Comparison of ENCODE assay signal across 8 mouse cellular contexts in the genomic region with DNA sequence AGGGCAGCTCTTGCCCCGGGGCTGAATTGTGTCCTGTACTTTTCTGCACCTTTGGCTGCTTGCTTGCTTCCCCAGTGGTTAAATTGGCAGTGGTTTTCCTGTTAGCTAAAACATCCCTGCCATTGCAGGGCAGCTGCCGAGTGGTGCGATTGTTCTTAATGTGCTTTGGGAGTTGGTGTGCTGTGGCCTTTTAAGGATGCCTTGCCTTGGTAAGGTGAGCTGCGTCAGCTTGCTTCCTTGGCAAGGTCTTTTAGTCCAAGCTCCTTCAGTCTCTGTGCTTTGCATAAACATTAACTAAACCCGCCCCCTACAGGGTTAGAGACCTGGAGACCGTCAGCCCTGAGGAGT. TPM values are rescaled to one million over a fixed set of nuclear protein-coding genes. Genes with fewer than 3 reads are reported as not detected.
DNase-seq lines count a peak whose midpoint lies in the region; ATAC-seq and TF ChIP-seq lines count a peak whose summit lies in the region.

No protein-coding gene starts in this region.

- no peak for TF ChIP-seq RAD21 in CH12.LX (IDR thresholded peaks at IDR 0.05; ENCODE audit: low read depth, low read length)

- H3K79me2 ChIP-seq in CH12.LX (replicated peaks; ENCODE audit: control insufficient read depth, extremely low read depth, insufficient read depth, poor library complexity, severe bottlenecking), result no peaks in the 10 kb centered on the region; the same call in 1 of the 2 replicates

- 0 out of 2 replicates have a peak overlapping the region, but pooled peaks have one; percentile 1 for H3K4me3 ChIP-seq in forebrain, embryonic 10.5 days
- no peak overlapping the region for H3K4me3 ChIP-seq in forebrain, postnatal 0 days (ENCODE audit: low read depth, low read length)
- peak overlapping the region in 1 of 3 experiments; percentile 36 for H3K4me3 ChIP-seq in CH12.LX (replicated peaks in 1 of 3; ENCODE audit: low read depth in 2 of 3, low read length in 2 of 3, poor library complexity in 1 of 3)
- no peak overlapping the region for H3K4me3 ChIP-seq in hindbrain, embryonic 13.5 days
- H3K4me3 ChIP-seq in limb, embryonic 14.5 days (replicated peaks; ENCODE audit: low read length), result no peak overlapping the region

- H3K9ac ChIP-seq in forebrain, postnatal 0 days, result no peak overlapping the region
- H3K9ac ChIP-seq in CH12.LX (ENCODE audit: insufficient read depth, low read depth), result peak overlapping the region; percentile 50
- peak overlapping the region; percentile 53; the same call in 1 of the 2 replicates for H3K9ac ChIP-seq in hindbrain, embryonic 13.5 days
- peak overlapping the region; percentile 8; the same call in 1 of the 2 replicates for H3K9ac ChIP-seq in limb, embryonic 14.5 days (ENCODE audit: low read depth, low read length, severe bottlenecking)

- WGBS in forebrain, embryonic 10.5 days, result 16% methylated on average over 6 of the region's 6 CpGs
- whole genome bisulfite sequencing in forebrain, postnatal 0 days, result 21% methylated on average over 6 of the region's 6 CpGs
- WGBS in hindbrain, embryonic 13.5 days, result 24% methylated on average over 6 of the region's 6 CpGs
- WGBS in limb, embryonic 14.5 days, result 32% methylated on average over 6 of the region's 6 CpGs

- H3K4me2 ChIP-seq in forebrain, postnatal 0 days (ENCODE audit: low read depth), result no peak overlapping the region
- H3K4me2 ChIP-seq in CH12.LX (ENCODE audit: insufficient read depth, low read depth, poor library complexity, severe bottlenecking), result peak overlapping the region; percentile 98
- peak overlapping the region; percentile 22 for H3K4me2 ChIP-seq in hindbrain, embryonic 13.5 days
- no peak overlapping the region for H3K4me2 ChIP-seq in limb, embryonic 14.5 days (replicated peaks; ENCODE audit: low read depth, low read length, severe bottlenecking)

- peaks cover 5% of the 10 kb centered on the region; the same call in 1 of the 2 replicates for H3K27me3 ChIP-seq in forebrain, embryonic 10.5 days (ENCODE audit: poor library complexity, severe bottlenecking)
- no peaks in the 10 kb centered on the region for H3K27me3 ChIP-seq in forebrain, postnatal 0 days (ENCODE audit: insufficient read depth, low read length)
- H3K27me3 ChIP-seq in CH12.LX (replicated peaks), result no peaks in the 10 kb centered on the region
- no peaks in the 10 kb centered on the region for H3K27me3 ChIP-seq in hindbrain, embryonic 13.5 days
- H3K27me3 ChIP-seq in limb, embryonic 14.5 days (ENCODE audit: control insufficient read depth, insufficient read depth, low read length), result no peaks in the 10 kb centered on the region

- no peak for TF ChIP-seq POLR2A in CH12.LX (IDR thresholded peaks at IDR 0.05; ENCODE audit: low read depth, low read length)
- TF ChIP-seq POLR2A in limb, embryonic 14.5 days (IDR thresholded peaks at IDR 0.05; ENCODE audit: borderline replicate concordance, extremely low read depth, insufficient read depth, insufficient read length), result no peak

- H3K4me1 ChIP-seq in forebrain, embryonic 10.5 days, result peaks cover 25% of the 10 kb centered on the region
- H3K4me1 ChIP-seq in forebrain, postnatal 0 days (ENCODE audit: insufficient read depth), result no peaks in the 10 kb centered on the region
- peaks cover 10 to 39% of the 10 kb centered on the region in 2 experiments for H3K4me1 ChIP-seq in CH12.LX (ENCODE audit: control insufficient read depth in 1 of 2, insufficient read depth in 2 of 2)
- H3K4me1 ChIP-seq in hindbrain, embryonic 13.5 days (replicated peaks), result peaks cover 13% of the 10 kb centered on the region
- H3K4me1 ChIP-seq in limb, embryonic 14.5 days (ENCODE audit: control insufficient read depth, insufficient read depth, low read length), result peaks cover 6% of the 10 kb centered on the region; the same call in 1 of the 2 replicates

- no peak for ATAC-seq in forebrain, postnatal 0 days
- ATAC-seq in hindbrain, embryonic 13.5 days (ENCODE audit: low FRiP score), result no peak
- no peak for ATAC-seq in limb, embryonic 14.5 days (ENCODE audit: low FRiP score, low read depth)

- no peak overlapping the region for H3K27ac ChIP-seq in forebrain, embryonic 10.5 days
- H3K27ac ChIP-seq in forebrain, postnatal 0 days (ENCODE audit: low read depth, low read length), result no peak overlapping the region
- no peak overlapping the region for H3K27ac ChIP-seq in CH12.LX (ENCODE audit: insufficient read depth, low read depth)
- H3K27ac ChIP-seq in hindbrain, embryonic 13.5 days, result no peak overlapping the region
- H3K27ac ChIP-seq in limb, embryonic 14.5 days (replicated peaks; ENCODE audit: low read depth, low read length), result no peak overlapping the region

- dilution Hi-C loops in CH12.LX (cut with MboI; ENCODE audit: extremely low pct_ligation_motif_present, extremely low pct_unique_long_range_greater_than_20kb, low sequenced_read_pairs), result no loop called here

- no peak for TF ChIP-seq CTCF in forebrain, postnatal 0 days (IDR thresholded peaks at IDR 0.05; ENCODE audit: low read depth)
- TF ChIP-seq CTCF in CH12.LX (conservative IDR thresholded peaks at IDR 0.05 in 1 of 2, IDR thresholded peaks at IDR 0.05 in 1 of 2; ENCODE audit: low read depth in 2 of 2, low read length in 2 of 2), result no peak

- no peak for DNase-seq in forebrain, embryonic 10.5 days (ENCODE audit: extremely low spot score, low spot score)
- DNase-seq in forebrain, postnatal 0 days, result no peak
- peak; percentile 30 for DNase-seq in CH12.LX (ENCODE audit: extremely low read depth)
- no peak for DNase-seq in limb, embryonic 14.5 days (ENCODE audit: low spot score)
- DNase-seq in ovary, postnatal 14 days (ENCODE audit: low spot score), result no peak
- no peak for DNase-seq in left cerebral cortex, adult 18-20 months (ENCODE audit: low spot score in 2 of 2)
- DNase-seq in spleen, postnatal 36 days (ENCODE audit: low spot score in 2 of 2), result no peak

- no peaks in the 10 kb centered on the region for H3K36me3 ChIP-seq in forebrain, embryonic 10.5 days (replicated peaks)
- no peaks in the 10 kb centered on the region for H3K36me3 ChIP-seq in forebrain, postnatal 0 days (ENCODE audit: insufficient read depth)
- H3K36me3 ChIP-seq in CH12.LX (replicated peaks in 1 of 2; ENCODE audit: control insufficient read depth in 1 of 2, insufficient read depth in 1 of 2, low read length in 1 of 2), result no peaks in the 10 kb centered on the region
- no peaks in the 10 kb centered on the region for H3K36me3 ChIP-seq in hindbrain, embryonic 13.5 days
- no peaks in the 10 kb centered on the region for H3K36me3 ChIP-seq in limb, embryonic 14.5 days (ENCODE audit: control insufficient read depth, insufficient read depth, low read length)

- in situ Hi-C loops in CH12.LX (cut with MboI; ENCODE audit: low pct_ligation_motif_present, low pct_unique_long_range_greater_than_20kb, low sequenced_read_pairs), result no loop called here

- no peaks in the 10 kb centered on the region for H3K9me3 ChIP-seq in forebrain, embryonic 10.5 days
- H3K9me3 ChIP-seq in forebrain, postnatal 0 days (ENCODE audit: low read length), result no peaks in the 10 kb centered on the region
- no peaks in the 10 kb centered on the region for H3K9me3 ChIP-seq in CH12.LX (replicated peaks; ENCODE audit: low read length)
- no peaks in the 10 kb centered on the region for H3K9me3 ChIP-seq in hindbrain, embryonic 13.5 days
- no peaks in the 10 kb centered on the region for H3K9me3 ChIP-seq in limb, embryonic 14.5 days (ENCODE audit: control insufficient read depth, low read length)

- no peak for TF ChIP-seq EP300 in CH12.LX (IDR thresholded peaks at IDR 0.05; ENCODE audit: low read length)

TF ChIP-seq in CH12.LX, 34 proteins besides CTCF, POLR2A, EP300 and RAD21:
- TF ChIP-seq MAFK (IDR thresholded peaks at IDR 0.05; ENCODE audit: insufficient replicate concordance, low read length) (no peak), MAZ (IDR thresholded peaks at IDR 0.05; ENCODE audit: low read depth, low read length) (no peak), RCOR1 (conservative IDR thresholded peaks at IDR 0.05; ENCODE audit: low read depth, low read length) (no peak), POLR2AphosphoS2 (IDR thresholded peaks at IDR 0.05; ENCODE audit: low read depth, low read length) (no peak), HCFC1 (IDR thresholded peaks at IDR 0.05; ENCODE audit: low read depth, low read length) (no peak), JUN (IDR thresholded peaks at IDR 0.05; ENCODE audit: insufficient read depth, low read depth, low read length) (no peak), KAT2A (IDR thresholded peaks at IDR 0.05; ENCODE audit: insufficient replicate concordance, low read length) (no peak), IRF4 (IDR thresholded peaks at IDR 0.05; ENCODE audit: low read depth, low read length) (no peak), ZC3H11A (IDR thresholded peaks at IDR 0.05; ENCODE audit: low read depth, low read length) (no peak), ZMIZ1 (IDR thresholded peaks at IDR 0.05; ENCODE audit: low read depth, low read length) (no peak), ZNF384 (IDR thresholded peaks at IDR 0.05; ENCODE audit: low read depth, low read length) (no peak), ETS1 (conservative IDR thresholded peaks at IDR 0.05; ENCODE audit: low read depth, low read length) (no peak), UBTF (IDR thresholded peaks at IDR 0.05; ENCODE audit: low read depth, low read length) (no peak), TCF12 (IDR thresholded peaks at IDR 0.05; ENCODE audit: low read depth, low read length) (no peak), NELFE (IDR thresholded peaks at IDR 0.05; ENCODE audit: low read depth, low read length) (no peak)

RNA-seq across cellular contexts. Expression of gene Exoc6, which starts 9.8 kb away (rescaled TPM):
- polyA plus RNA-seq in forebrain, embryonic 10.5 days (2016; fragmentation: Nextera tagmentation; extraction: Ambion mirVana), result 9.3 and 9.6 TPM in 2 replicates
- 42.9 and 47.5 TPM in 2 replicates for total RNA-seq in forebrain, postnatal 0 days (2014; rRNA removed)
- 30.6 and 34.3 TPM in 2 replicates for polyA plus RNA-seq in forebrain, postnatal 0 days (2015; fragmentation: Nextera tagmentation; extraction: Ambion mirVana)
- 6.8 and 8.0 TPM in 2 replicates for total RNA-seq in CH12.LX (2012; rRNA removed)
- total RNA-seq in CH12.LX (2014; rRNA removed), result 18.5 and 18.7 TPM in 2 replicates
- 10.8 and 12.1 TPM in 2 replicates for polyA plus RNA-seq in CH12.LX (2012; ENCODE audit: insufficient read length, low read depth)
- 15.1 and 15.2 TPM in 2 replicates for polyA plus RNA-seq in hindbrain, embryonic 13.5 days (2015; fragmentation: Nextera tagmentation; extraction: Ambion mirVana)
- 4.4 and 5.3 TPM in 2 replicates for polyA plus RNA-seq in limb, embryonic 14.5 days (2012; rRNA removed)
- 8.8 and 9.0 TPM in 2 replicates for polyA plus RNA-seq in limb, embryonic 14.5 days (2014; fragmentation: Nextera tagmentation; extraction: Ambion mirVana)
- total RNA-seq in left cerebral cortex, adult 18-20 months (2021), result 10 to 100 TPM; 40.6 to 41.3 TPM

Comparison
In these comparisons a context has a peak if more than half of its experiments do, and no peak if none do; other contexts are left out.
1. H3K4me2 ChIP-seq: peak in CH12.LX (single experiment) and hindbrain, embryonic 13.5 days (single experiment); none in forebrain, postnatal 0 days (single experiment) and limb, embryonic 14.5 days (single experiment).